Mouse (Mus musculus) cerebellum, adult 2 months (tissue): ENCODE results near the gene Gm10065.

Experiments
- CTCF ChIP-seq: fragments of 200-500 bp; IDR thresholded peaks from 2 replicates; pipeline ENCODE4 v1.5.1; 2011; ENCODE audit warnings: low read depth, mild to moderate bottlenecking, control low read depth, low read length, moderate library complexity, borderline replicate concordance; ENCODE audit not compliant: insufficient read depth
- POLR2A ChIP-seq: fragments of 200-500 bp; IDR thresholded peaks from 2 replicates; pipeline ENCODE4 v1.6.1; 2011; ENCODE audit warnings: low read length, control low read depth, borderline replicate concordance; ENCODE audit not compliant: insufficient read depth

- TF ChIP-seq CTCF (no peak), POLR2A (no peak)
Observed at GRCm38 (mm10) chr13:21456347-21456746, 22.9 kb downstream of the Gm10065 start.
